Mouse (Mus musculus) midbrain, embryonic 10.5 days (tissue): ENCODE data around the gene Prrt1. TPM values are rescaled to one million over a fixed set of nuclear protein-coding genes. Genes with fewer than 3 reads are reported as not detected.
A peak's percentile ranks its signal among the peaks of the same experiment; 100 is the strongest.

Source experiments
- DNase-seq: peaks from one replicate; pipeline ENCODE4 v3.0.0-alpha.2; 2017; ENCODE audit warnings: low spot score
- H3K27ac ChIP-seq: fragments of 300-500 bp; sonication (generic); replicated peaks from 2 replicates; pipeline ENCODE4 v1.5.1; 2016; ENCODE audit warnings: mild to moderate bottlenecking
- H3K27me3 ChIP-seq: fragments of 300-500 bp; sonication (generic); 2 replicates; pipeline ENCODE4 v1.6.1; 2016; ENCODE audit warnings: low read depth, mild to moderate bottlenecking; ENCODE audit not compliant: poor library complexity, severe bottlenecking
- H3K36me3 ChIP-seq: fragments of 300-500 bp; sonication (generic); 2 replicates; pipeline ENCODE4 v1.6.1; 2016; ENCODE audit warnings: mild to moderate bottlenecking, moderate library complexity
- H3K4me1 ChIP-seq: fragments of 300-500 bp; sonication (generic); 2 replicates; pipeline ENCODE4 v1.6.1; 2016
- H3K4me3 ChIP-seq: fragments of 300-500 bp; sonication (generic); 2 replicates; pipeline ENCODE4 v1.5.1; 2016; ENCODE audit warnings: mild to moderate bottlenecking, moderate library complexity
- H3K9me3 ChIP-seq: fragments of 300-500 bp; sonication (generic); replicated peaks from 2 replicates; pipeline ENCODE4 v1.6.1; 2016; ENCODE audit warnings: mild to moderate bottlenecking
- WGBS: fragments of 180-500 bp; shearing (Covaris S2); methylation state at CpG from one replicate; pipeline ENCODE4 v1.1.7; 2016; 5-methylcytosine and 5-hydroxymethylcytosine counted together
- polyA plus RNA-seq: library from polyadenylated mRNA; unstranded; fragments of >200 nt; fragmentation: Nextera tagmentation; extraction: Ambion mirVana; gene quantifications from 2 replicates; pipeline ENCODE4 v1.2.1, GENCODE M21; 2016

Prrt1 gene
- polyA plus RNA-seq, 1 experiment from 2014 or later: 0.54 TPM

GRCm38 (mm10) chr17:34637459-34637858, 8.1 kb downstream of the Prrt1 start:
- H3K27ac ChIP-seq: 0 out of 2 replicates have a peak overlapping the region, but pooled peaks have one; percentile 5
- peaks cover 16% of the 10 kb centered on the region for H3K27me3 ChIP-seq
- H3K4me3 ChIP-seq: no peak overlapping the region
- peaks cover 20% of the 10 kb centered on the region for H3K4me1 ChIP-seq
- no peaks in the 10 kb centered on the region for H3K9me3 ChIP-seq
- DNase-seq: no peak
- no peaks in the 10 kb centered on the region for H3K36me3 ChIP-seq
- WGBS: 60% methylated on average over 3 of the region's 3 CpGs

GRCm38 (mm10) chr17:34639461-34640255, 10.3 kb downstream of the Prrt1 start:
- no peaks in the 10 kb centered on the region for H3K9me3 ChIP-seq
- H3K4me1 ChIP-seq: peaks cover 13% of the 10 kb centered on the region
- WGBS: 86% methylated on average over 7 of the region's 7 CpGs
- H3K27me3 ChIP-seq: no peaks in the 10 kb centered on the region
- H3K27ac ChIP-seq: 0 out of 2 replicates have a peak overlapping the region, but pooled peaks have one; percentile 85
- H3K4me3 ChIP-seq: no peak overlapping the region
- DNase-seq: no peak
- no peaks in the 10 kb centered on the region for H3K36me3 ChIP-seq

GRCm38 (mm10) chr17:34640778-34641601, 11.7 kb downstream of the Prrt1 start:
- peak; percentile 57 for DNase-seq
- Histone ChIP-seq H3K36me3 (peaks cover 6% of the 10 kb centered on the region), H3K27me3 (no peaks in the 10 kb centered on the region), H3K9me3 (no peaks in the 10 kb centered on the region), H3K4me3 (peak overlapping the region; percentile 29), H3K4me1 (peaks cover 26% of the 10 kb centered on the region), H3K27ac (peak overlapping the region; percentile 85)
- 18% methylated on average over 11 of the region's 11 CpGs for WGBS

- no peak overlapping the region for H3K4me3 ChIP-seq
- peaks cover 33% of the 10 kb centered on the region for H3K4me1 ChIP-seq
- WGBS: 90% methylated on average over 3 of the region's 3 CpGs
- H3K27me3 ChIP-seq: no peaks in the 10 kb centered on the region
- peaks cover 11% of the 10 kb centered on the region for H3K36me3 ChIP-seq
- peak overlapping the region; percentile 85; the same call in 1 of the 2 replicates for H3K27ac ChIP-seq
- no peaks in the 10 kb centered on the region for H3K9me3 ChIP-seq
- no peak for DNase-seq
Measured at GRCm38 (mm10) chr17:34641945-34642344, 12.6 kb downstream of the Prrt1 start.

- 95% methylated on average over 4 of the region's 4 CpGs for WGBS
- DNase-seq: no peak
Measured at GRCm38 (mm10) chr17:34643379-34643778, 14.0 kb downstream of the Prrt1 start.

DNA sequence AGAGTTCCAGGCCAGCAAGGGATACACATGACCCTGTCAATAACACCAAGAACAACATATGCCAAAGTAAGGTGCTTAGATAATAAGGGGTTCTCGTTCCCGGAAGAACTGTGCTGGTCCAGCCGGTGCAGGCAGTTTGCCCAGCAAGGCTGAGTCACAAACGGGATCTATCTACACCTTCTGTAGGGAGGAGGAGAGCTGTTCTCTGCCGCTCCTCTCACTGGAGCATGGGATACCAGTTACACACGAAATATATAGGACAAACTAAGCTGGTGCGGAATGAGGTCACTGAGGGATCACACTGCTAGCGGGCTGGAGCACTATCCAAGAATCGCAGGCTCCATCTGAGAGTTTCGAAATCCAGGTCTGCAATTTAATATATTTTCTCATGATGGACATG, 14.6 kb downstream of the Prrt1 start:
- Histone ChIP-seq H3K4me3 (no peak overlapping the region), H3K36me3 (peaks cover 19% of the 10 kb centered on the region), H3K27me3 (no peaks in the 10 kb centered on the region), H3K4me1 (peaks cover 49% of the 10 kb centered on the region), H3K27ac (peak overlapping the region; percentile 83), H3K9me3 (no peaks in the 10 kb centered on the region)
- DNase-seq: no peak
- 82% methylated on average over 10 of the region's 10 CpGs for WGBS

More at GRCm38 (mm10) chr17:34643379-34643778, 14.0 kb downstream of the Prrt1 start:
- H3K4me3 ChIP-seq: no peak overlapping the region
- H3K27ac ChIP-seq: no peak overlapping the region
- H3K27me3 ChIP-seq: no peaks in the 10 kb centered on the region
- H3K9me3 ChIP-seq: no peaks in the 10 kb centered on the region
- H3K4me1 ChIP-seq: peaks cover 43% of the 10 kb centered on the region
- peaks cover 14% of the 10 kb centered on the region for H3K36me3 ChIP-seq

GRCm38 (mm10) chr17:34644608-34645007, 15.3 kb downstream of the Prrt1 start, which contains the start of gene Fkbpl:
Gene Fkbpl, plus strand, starts transcription at chr17:34644764.
- H3K4me3 ChIP-seq: peak within 1 kb of the TSS; percentile 82
- WGBS: under 1% methylated on average over 16 of the region's 16 CpGs
- H3K4me1 ChIP-seq: peaks cover 49% of the 10 kb centered on the region
- H3K9me3 ChIP-seq: no peaks in the 10 kb centered on the region
- H3K36me3 ChIP-seq: peaks cover 26% of the 10 kb centered on the region
- H3K27me3 ChIP-seq: no peaks in the 10 kb centered on the region
- DNase-seq: peak; percentile 92
- H3K27ac ChIP-seq: peak within 1 kb of the TSS; percentile 83

GRCm38 (mm10) chr17:34645256-34645829, 16.0 kb downstream of the Prrt1 start:
- peaks cover 49% of the 10 kb centered on the region for H3K4me1 ChIP-seq

GRCm38 (mm10) chr17:34645831-34646511, 16.6 kb downstream of the Prrt1 start:
- H3K36me3 ChIP-seq: peaks cover 40% of the 10 kb centered on the region
- H3K4me3 ChIP-seq: peak overlapping the region; percentile 82
- 93% methylated on average over 30 of the region's 30 CpGs for WGBS

More at GRCm38 (mm10) chr17:34645256-34645829, 16.0 kb downstream of the Prrt1 start:
- Histone ChIP-seq H3K27ac (peak overlapping the region; percentile 83; the same call in 1 of the 2 replicates), H3K27me3 (no peaks in the 10 kb centered on the region), H3K9me3 (no peaks in the 10 kb centered on the region), H3K4me3 (peak overlapping the region; percentile 82), H3K36me3 (peaks cover 33% of the 10 kb centered on the region)
- DNase-seq: no peak
- WGBS: 44% methylated on average over 10 of the region's 10 CpGs

GRCm38 (mm10) chr17:34646906-34647787, 17.8 kb downstream of the Prrt1 start, which contains the start of gene Atf6b:
Gene Atf6b, plus strand, starts transcription at chr17:34647146.
- peak; percentile 96 for DNase-seq
- 1% methylated on average over 66 of the region's 66 CpGs for WGBS
- H3K27ac ChIP-seq: peak within 1 kb of the TSS; percentile 93

More at GRCm38 (mm10) chr17:34645831-34646511, 16.6 kb downstream of the Prrt1 start:
- Histone ChIP-seq H3K27ac (no peak overlapping the region; the same call in 1 of the 2 replicates), H3K27me3 (no peaks in the 10 kb centered on the region), H3K4me1 (peaks cover 44% of the 10 kb centered on the region), H3K9me3 (no peaks in the 10 kb centered on the region)
- no peak for DNase-seq

More at GRCm38 (mm10) chr17:34646906-34647787, 17.8 kb downstream of the Prrt1 start, which contains the start of gene Atf6b:
- Histone ChIP-seq H3K36me3 (peaks cover 51% of the 10 kb centered on the region), H3K4me1 (peaks cover 42% of the 10 kb centered on the region), H3K4me3 (peak within 1 kb of the TSS; percentile 82), H3K9me3 (no peaks in the 10 kb centered on the region), H3K27me3 (no peaks in the 10 kb centered on the region)
